Mouse (Mus musculus) midbrain, embryonic 13.5 days (tissue): ENCODE data around the gene Arid3a. TPM values are rescaled to one million over a fixed set of nuclear protein-coding genes. Genes with fewer than 3 reads are reported as not detected.

ENCODE experiments used
- ATAC-seq: fragments of 200-750 bp; cut with Nextera tagmentation; 2 replicates; pipeline ENCODE4 v1.8.0; 2017; ENCODE audit warnings: mild to moderate bottlenecking, moderate TSS enrichment, moderate library complexity
- H3K27ac ChIP-seq: fragments of 300-500 bp; sonication (generic); 2 replicates; pipeline ENCODE4 v1.5.1; 2015; ENCODE audit warnings: inconsistent platforms, mild to moderate bottlenecking, moderate library complexity
- H3K27me3 ChIP-seq: fragments of 300-500 bp; sonication (generic); 2 replicates; pipeline ENCODE4 v1.6.1; 2015; ENCODE audit warnings: mild to moderate bottlenecking, inconsistent platforms
- H3K36me3 ChIP-seq: fragments of 300-500 bp; sonication (generic); 2 replicates; pipeline ENCODE4 v1.6.1; 2015; ENCODE audit warnings: mild to moderate bottlenecking, inconsistent platforms
- H3K4me1 ChIP-seq: fragments of 300-500 bp; sonication (generic); replicated peaks from 2 replicates; pipeline ENCODE4 v1.6.1; 2015; ENCODE audit warnings: inconsistent platforms
- H3K4me2 ChIP-seq: fragments of 300-500 bp; sonication (generic); replicated peaks from 2 replicates; pipeline ENCODE4 v1.6.1; 2015; ENCODE audit warnings: moderate library complexity, mild to moderate bottlenecking, inconsistent platforms
- H3K4me3 ChIP-seq: fragments of 300-500 bp; sonication (generic); replicated peaks from 2 replicates; pipeline ENCODE4 v1.5.1; 2015; ENCODE audit warnings: mild to moderate bottlenecking, inconsistent platforms
- H3K9ac ChIP-seq: fragments of 300-500 bp; sonication (generic); replicated peaks from 2 replicates; pipeline ENCODE4 v1.6.1; 2015; ENCODE audit warnings: mild to moderate bottlenecking, inconsistent platforms
- H3K9me3 ChIP-seq: fragments of 300-500 bp; sonication (generic); 2 replicates; pipeline ENCODE4 v1.6.1; 2016; ENCODE audit warnings: mild to moderate bottlenecking, inconsistent platforms
- WGBS: fragments of 180-500 bp; shearing (Covaris S2); methylation state at CpG from one replicate; pipeline ENCODE4 v1.1.7; 2015; 5-methylcytosine and 5-hydroxymethylcytosine counted together
- polyA plus RNA-seq: library from polyadenylated mRNA; unstranded; fragments of >200 nt; fragmentation: Nextera tagmentation; extraction: Ambion mirVana; gene quantifications from 2 replicates; pipeline ENCODE4 v1.2.1, GENCODE M21; 2015

Arid3a gene
- polyA plus RNA-seq, 1 experiment from 2014 or later, result 3.9 TPM

DNA sequence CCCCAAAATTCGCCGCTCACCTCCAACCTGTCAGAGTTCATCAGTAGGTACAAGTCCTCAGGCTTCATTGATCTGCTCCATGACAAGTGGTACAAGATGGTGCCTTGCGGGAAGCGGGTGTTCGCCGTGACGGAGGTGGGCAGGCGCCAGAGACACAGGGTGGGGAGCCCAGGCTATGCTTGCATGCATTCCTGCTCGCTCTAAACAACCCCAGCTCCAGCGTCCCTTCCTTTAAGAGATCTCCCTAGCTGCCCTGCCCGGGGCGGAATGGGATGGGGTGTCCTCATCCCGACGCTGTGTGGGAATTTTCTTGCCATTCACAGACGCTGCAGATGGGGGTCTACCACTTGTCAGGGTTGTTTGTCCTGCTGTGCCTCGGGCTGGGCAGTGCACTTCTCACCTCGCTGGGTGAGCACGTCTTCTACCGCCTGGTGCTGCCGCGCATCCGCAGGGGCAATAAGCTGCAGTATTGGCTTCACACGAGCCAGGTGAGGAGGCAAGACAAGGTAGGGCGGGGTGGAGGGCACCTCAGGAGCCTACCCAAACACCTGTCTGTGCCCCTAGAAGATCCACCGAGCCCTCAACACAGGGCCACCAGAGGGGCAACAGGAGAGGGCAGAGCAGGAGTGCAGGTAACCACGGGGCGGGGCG lies 49.4 kb downstream of the Arid3a start:
- Histone ChIP-seq H3K4me2 (no peak overlapping the region), H3K27me3 (peaks cover 22% of the 10 kb centered on the region), H3K4me3 (no peak overlapping the region), H3K4me1 (peaks cover 6% of the 10 kb centered on the region), H3K36me3 (peaks cover 58% of the 10 kb centered on the region), H3K9me3 (no peaks in the 10 kb centered on the region), H3K27ac (no peak overlapping the region), H3K9ac (no peak overlapping the region)
- 83% methylated on average over 28 of the region's 28 CpGs for WGBS
- no peak for ATAC-seq

DNA sequence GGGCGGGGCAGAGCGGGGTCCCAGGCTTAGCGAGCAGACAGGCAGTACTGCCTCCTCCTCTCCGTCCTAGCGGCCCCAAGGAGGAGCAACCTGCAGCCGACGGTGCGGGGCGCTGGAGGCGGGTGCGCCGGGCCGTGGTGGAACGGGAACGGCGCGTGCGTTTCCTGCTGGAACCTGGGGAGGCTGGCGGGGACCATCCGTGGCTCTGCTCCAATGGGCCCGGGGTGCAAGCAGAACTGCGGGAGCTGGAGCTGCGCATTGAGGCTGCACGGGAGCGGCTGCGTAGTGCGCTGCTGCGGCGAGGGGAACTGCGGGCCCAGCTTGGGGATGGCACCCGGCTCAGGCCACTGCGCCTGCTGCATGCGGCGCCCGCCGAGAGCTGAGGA lies 49.9 kb downstream of the Arid3a start:
- peaks cover 61% of the 10 kb centered on the region for H3K36me3 ChIP-seq
- no peak overlapping the region for H3K4me2 ChIP-seq
- H3K9ac ChIP-seq, result no peak overlapping the region
- H3K27me3 ChIP-seq, result peaks cover 17% of the 10 kb centered on the region
- no peaks in the 10 kb centered on the region for H3K9me3 ChIP-seq
- 78% methylated on average over 36 of the region's 36 CpGs for WGBS
- peaks cover 10% of the 10 kb centered on the region for H3K4me1 ChIP-seq
- no peak overlapping the region for H3K27ac ChIP-seq
- no peak overlapping the region for H3K4me3 ChIP-seq
- ATAC-seq, result no peak

DNA sequence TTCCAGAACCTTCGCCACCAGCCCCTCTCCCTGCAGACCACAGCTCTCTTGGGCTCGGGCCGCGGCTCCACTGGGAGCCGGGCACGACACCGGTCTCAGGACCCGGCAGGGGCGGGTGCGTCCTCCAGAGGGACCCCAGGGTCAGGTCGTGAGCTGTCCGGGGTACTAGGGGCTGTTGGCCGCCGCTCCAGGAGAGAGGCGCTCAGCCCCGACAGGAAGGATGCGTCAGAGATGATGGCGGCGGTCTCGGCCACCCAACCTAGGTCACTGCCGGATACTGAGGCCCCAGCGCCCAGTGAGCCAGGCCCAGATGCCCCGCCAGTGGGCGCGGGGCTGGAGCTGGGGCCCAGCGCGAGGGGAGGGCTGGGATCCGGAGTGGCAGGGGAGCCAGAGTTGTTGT lies 50.5 kb downstream of the Arid3a start:
- no peak overlapping the region for H3K9ac ChIP-seq
- 79% methylated on average over 28 of the region's 28 CpGs for WGBS
- H3K4me3 ChIP-seq, result no peak overlapping the region
- ATAC-seq, result no peak
- H3K27me3 ChIP-seq, result peaks cover 11% of the 10 kb centered on the region
- peaks cover 14% of the 10 kb centered on the region for H3K4me1 ChIP-seq
- no peaks in the 10 kb centered on the region for H3K9me3 ChIP-seq
- H3K4me2 ChIP-seq, result no peak overlapping the region
- no peak overlapping the region for H3K27ac ChIP-seq
- H3K36me3 ChIP-seq, result peaks cover 61% of the 10 kb centered on the region

DNA sequence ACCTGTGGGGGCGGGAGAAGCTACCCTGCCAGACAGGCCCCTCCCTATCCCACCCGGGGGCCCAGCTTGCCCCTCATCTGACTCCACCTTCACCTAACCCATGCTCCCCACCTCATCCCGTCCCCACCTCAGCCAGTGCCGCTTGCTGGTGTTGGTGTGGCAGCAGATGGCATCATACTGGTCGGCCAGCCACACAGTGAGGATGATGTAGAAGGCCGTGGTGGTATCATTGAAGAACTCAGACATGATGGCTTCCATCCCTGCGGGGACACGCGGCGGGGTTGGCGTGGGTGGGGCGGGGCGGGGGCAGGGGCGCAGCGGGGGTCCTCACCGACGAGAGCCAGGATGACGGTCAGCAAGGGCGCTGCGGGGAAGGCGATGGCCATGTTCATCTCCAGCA lies 51.2 kb downstream of the Arid3a start:
- no peaks in the 10 kb centered on the region for H3K9me3 ChIP-seq
- no peak overlapping the region for H3K27ac ChIP-seq
- H3K4me3 ChIP-seq, result no peak overlapping the region
- H3K4me2 ChIP-seq, result no peak overlapping the region
- H3K4me1 ChIP-seq, result peaks cover 22% of the 10 kb centered on the region
- H3K36me3 ChIP-seq, result peaks cover 61% of the 10 kb centered on the region
- no peak overlapping the region for H3K9ac ChIP-seq
- ATAC-seq, result no peak
- peaks cover 3% of the 10 kb centered on the region for H3K27me3 ChIP-seq
- 96% methylated on average over 21 of the region's 21 CpGs for WGBS

DNA sequence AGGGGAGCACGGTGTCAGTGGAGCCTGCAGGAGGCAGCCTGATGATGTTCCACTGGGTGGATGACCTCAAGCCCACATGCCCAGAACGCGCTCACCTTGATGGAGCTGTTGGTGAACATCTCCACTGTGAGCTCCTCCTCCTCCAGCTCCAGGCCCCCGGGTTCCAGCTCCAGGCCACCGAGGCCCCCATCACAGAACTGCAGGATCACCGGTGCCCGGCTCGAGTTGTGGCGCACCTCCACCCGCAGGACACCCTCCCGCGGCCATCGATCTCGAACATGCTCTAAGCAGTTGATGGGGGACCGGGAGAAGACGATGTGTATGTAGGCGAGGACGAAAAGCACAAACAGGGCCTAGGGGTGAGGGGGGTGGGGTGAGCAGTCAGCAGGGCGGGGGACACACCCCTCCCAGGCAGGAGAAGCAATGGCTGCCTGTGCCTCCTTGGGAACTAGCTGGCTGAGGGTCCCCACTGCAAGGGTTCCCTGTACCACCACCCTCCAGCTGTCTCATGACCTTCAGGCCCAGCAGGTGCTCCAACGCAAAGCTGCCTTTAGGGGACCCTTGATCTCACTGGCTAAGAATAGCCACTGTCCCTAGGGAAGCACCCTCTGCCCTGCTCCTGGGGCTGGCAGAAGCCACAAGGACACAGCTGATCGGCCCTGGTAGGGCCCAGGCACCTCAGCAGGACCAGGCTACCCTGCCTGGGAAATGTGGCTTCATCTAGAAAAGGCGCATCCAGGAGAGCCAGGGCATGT lies 52.7 kb downstream of the Arid3a start:
- Histone ChIP-seq H3K4me3 (no peak overlapping the region), H3K4me1 (peaks cover 28% of the 10 kb centered on the region), H3K4me2 (no peak overlapping the region), H3K27me3 (no peaks in the 10 kb centered on the region), H3K27ac (no peak overlapping the region; the same call in 1 of the 2 replicates), H3K36me3 (peaks cover 52% of the 10 kb centered on the region), H3K9me3 (no peaks in the 10 kb centered on the region), H3K9ac (no peak overlapping the region; the same call in 1 of the 2 replicates)
- 95% methylated on average over 22 of the region's 22 CpGs for WGBS
- ATAC-seq, result no peak

DNA sequence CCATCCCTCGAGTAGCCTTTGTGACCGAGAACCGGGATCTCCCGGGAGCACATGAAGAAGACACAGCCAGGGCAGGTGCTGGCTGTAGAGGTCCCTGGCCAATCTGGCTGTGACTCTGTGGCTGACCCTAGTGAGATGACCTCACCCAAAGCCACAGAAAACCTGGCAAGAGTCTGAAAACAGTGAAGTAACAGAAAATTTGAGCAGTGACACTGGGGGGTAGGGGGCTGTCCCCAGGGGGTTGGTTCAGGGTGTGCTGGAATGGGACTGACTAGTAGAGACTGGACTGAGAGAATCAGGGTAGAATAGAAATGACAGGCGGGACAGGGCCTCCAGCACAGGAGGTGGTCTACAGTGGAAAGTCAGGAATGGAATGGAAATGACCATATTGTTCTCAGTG lies 56.4 kb downstream of the Arid3a start:
- Histone ChIP-seq H3K9me3 (no peaks in the 10 kb centered on the region), H3K27ac (peak overlapping the region; percentile 96; the same call in 1 of the 2 replicates), H3K4me1 (peaks cover 43% of the 10 kb centered on the region), H3K27me3 (peaks cover 17% of the 10 kb centered on the region), H3K9ac (peak overlapping the region; percentile 85), H3K36me3 (peaks cover 19% of the 10 kb centered on the region), H3K4me2 (peak overlapping the region; percentile 96), H3K4me3 (peak overlapping the region; percentile 80)
- ATAC-seq, result no peak
- WGBS, result 80% methylated on average over 5 of the region's 5 CpGs

DNA sequence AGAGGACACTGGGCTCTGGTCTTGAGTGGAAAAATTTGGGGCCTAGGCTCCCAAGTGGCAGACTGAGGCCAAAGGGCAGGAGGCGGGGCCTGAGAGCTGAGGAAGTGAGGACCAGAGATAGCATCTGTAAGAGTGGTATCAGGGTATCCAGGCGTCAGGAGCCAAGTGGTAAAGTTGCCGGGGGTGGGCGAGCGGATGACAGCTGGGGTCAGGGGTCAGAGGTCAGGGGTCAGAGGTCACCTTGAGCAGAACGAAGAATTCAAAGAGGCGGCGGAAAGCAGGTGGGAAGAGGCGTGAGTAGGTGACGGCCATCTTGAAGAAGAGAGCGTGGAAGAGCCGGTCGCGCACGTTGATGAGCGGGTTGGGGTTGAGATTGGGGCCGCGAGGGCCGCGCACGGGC lies 56.8 kb downstream of the Arid3a start:
- WGBS, result under 1% methylated on average over 21 of the region's 21 CpGs
- Histone ChIP-seq H3K4me1 (peaks cover 48% of the 10 kb centered on the region), H3K27ac (peak overlapping the region; percentile 96), H3K4me3 (peak overlapping the region; percentile 80), H3K36me3 (peaks cover 14% of the 10 kb centered on the region), H3K9me3 (no peaks in the 10 kb centered on the region), H3K4me2 (peak overlapping the region; percentile 96), H3K9ac (peak overlapping the region; percentile 85), H3K27me3 (peaks cover 22% of the 10 kb centered on the region)
- ATAC-seq, result peak; percentile 6; the same call in 1 of the 2 replicates

DNA sequence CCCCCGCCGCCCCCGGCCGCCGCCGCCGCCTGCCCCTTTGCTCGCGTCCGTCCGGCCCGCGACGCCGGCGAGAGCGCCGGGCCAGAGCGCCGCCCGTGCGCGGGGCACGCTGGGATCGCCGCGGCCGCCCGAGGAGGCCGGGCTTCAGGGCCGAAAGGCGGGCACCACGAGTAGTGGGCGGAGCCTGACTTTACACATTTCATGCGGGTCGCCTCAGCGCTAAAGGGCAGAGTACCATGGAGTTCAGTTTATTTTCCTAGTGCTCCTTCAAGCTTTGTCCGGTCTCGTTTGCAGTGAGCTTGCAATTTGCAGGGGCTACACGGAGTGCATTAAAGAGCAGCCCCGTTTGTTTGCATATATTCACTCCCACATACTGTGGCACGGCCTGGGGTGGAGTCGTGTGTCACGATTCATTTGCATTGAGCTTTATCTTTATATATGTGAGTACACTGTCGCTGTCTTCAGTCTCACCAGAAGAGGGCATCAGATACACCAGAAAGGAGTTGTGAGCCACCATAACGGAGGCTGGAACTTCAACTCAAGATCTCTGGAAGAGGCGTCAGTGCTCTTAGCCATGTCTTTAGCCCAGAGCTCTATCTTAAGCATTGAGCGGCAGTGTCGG lies 57.5 kb downstream of the Arid3a start, which contains the start of gene Tmem259:
Gene Tmem259, minus strand, starts transcription at position 136 of the 622 bp plus-strand sequence.
- peak; percentile 84 for ATAC-seq
- H3K4me2 ChIP-seq, result peak within 1 kb of the TSS; percentile 96
- H3K27ac ChIP-seq, result peak within 1 kb of the TSS; percentile 96
- H3K4me3 ChIP-seq, result peak within 1 kb of the TSS; percentile 80
- H3K4me1 ChIP-seq, result peaks cover 49% of the 10 kb centered on the region
- WGBS, result under 1% methylated on average over 42 of the region's 49 CpGs
- H3K27me3 ChIP-seq, result peaks cover 28% of the 10 kb centered on the region
- H3K9me3 ChIP-seq, result no peaks in the 10 kb centered on the region
- H3K36me3 ChIP-seq, result peaks cover 8% of the 10 kb centered on the region
- peak within 1 kb of the TSS; percentile 85 for H3K9ac ChIP-seq

DNA sequence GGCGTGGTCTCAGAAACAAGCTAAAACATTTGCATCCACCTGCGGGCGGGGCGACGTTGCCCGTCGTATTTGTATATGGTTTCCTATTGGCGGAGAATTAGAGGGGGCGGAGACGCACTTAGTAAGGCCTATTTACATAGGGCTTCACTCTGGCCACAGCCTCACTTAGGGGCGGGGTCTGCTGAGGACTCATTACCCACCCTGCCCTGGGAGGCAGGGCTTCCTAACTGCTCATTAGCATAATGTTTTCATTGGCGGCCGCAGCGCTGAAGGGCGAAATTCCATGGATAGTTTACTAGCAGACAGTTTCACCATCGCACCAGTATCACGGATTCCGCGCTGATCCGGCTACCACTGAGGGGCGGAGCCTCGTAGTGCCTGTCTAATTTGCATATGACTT lies 58.0 kb downstream of the Arid3a start:
- Histone ChIP-seq H3K4me1 (peaks cover 49% of the 10 kb centered on the region), H3K4me3 (peak overlapping the region; percentile 80), H3K27me3 (peaks cover 34% of the 10 kb centered on the region), H3K9ac (peak overlapping the region; percentile 85), H3K27ac (peak overlapping the region; percentile 96), H3K9me3 (no peaks in the 10 kb centered on the region), H3K36me3 (0 out of 2 replicates have a peak, but pooled peaks cover 4% of the 10 kb centered on the region), H3K4me2 (peak overlapping the region; percentile 96)
- under 1% methylated on average over 22 of the region's 22 CpGs for WGBS
- peak; percentile 91 for ATAC-seq

DNA sequence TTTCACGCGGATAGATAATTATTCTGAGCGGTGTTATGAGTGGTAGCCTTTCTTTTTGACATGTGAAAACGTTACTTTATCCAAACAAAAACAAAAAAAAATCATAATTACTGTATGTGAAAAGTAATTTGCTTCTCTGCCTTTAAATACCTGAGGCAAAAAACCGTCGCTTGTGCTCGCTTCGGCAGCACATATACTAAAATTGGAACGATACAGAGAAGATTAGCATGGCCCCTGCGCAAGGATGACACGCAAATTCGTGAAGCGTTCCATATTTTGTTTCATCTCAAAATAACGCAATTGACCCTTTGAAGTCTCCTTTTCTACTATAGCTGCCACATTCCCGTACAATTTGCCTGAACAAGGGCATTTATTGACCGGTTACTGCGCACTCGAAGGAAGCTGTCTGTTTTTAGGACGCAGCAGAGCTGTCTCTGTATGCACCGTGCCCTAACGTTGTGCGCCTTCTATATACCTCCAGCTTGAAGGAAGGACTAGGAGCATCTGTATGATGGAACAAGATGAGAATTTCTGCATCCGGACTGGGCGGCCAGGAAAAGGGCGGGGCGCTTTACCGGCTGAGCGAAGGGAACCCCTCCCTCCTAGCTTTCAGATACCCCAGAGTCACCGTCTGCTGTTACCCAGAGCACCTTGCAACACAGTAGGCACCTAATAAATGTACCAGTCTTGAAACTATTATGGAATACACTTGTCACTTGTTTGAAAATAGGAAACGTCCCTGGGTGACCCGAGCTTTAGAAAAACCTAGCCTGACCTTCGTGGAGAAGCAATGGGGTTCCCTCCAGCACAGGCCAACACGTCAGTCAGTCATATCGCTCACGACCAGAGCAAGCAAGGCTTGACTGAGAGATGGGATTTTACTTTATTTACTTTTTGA lies 58.7 kb downstream of the Arid3a start:
- Histone ChIP-seq H3K27ac (peak overlapping the region; percentile 96), H3K4me1 (peaks cover 49% of the 10 kb centered on the region), H3K27me3 (peaks cover 39% of the 10 kb centered on the region), H3K9ac (peak overlapping the region; percentile 69), H3K4me2 (peak overlapping the region; percentile 96), H3K36me3 (0 out of 2 replicates have a peak, but pooled peaks cover 4% of the 10 kb centered on the region), H3K9me3 (no peaks in the 10 kb centered on the region), H3K4me3 (peak overlapping the region; percentile 80)
- WGBS, result 3% methylated on average over 35 of the region's 35 CpGs
- peak; percentile 7; the same call in 1 of the 2 replicates for ATAC-seq

DNA sequence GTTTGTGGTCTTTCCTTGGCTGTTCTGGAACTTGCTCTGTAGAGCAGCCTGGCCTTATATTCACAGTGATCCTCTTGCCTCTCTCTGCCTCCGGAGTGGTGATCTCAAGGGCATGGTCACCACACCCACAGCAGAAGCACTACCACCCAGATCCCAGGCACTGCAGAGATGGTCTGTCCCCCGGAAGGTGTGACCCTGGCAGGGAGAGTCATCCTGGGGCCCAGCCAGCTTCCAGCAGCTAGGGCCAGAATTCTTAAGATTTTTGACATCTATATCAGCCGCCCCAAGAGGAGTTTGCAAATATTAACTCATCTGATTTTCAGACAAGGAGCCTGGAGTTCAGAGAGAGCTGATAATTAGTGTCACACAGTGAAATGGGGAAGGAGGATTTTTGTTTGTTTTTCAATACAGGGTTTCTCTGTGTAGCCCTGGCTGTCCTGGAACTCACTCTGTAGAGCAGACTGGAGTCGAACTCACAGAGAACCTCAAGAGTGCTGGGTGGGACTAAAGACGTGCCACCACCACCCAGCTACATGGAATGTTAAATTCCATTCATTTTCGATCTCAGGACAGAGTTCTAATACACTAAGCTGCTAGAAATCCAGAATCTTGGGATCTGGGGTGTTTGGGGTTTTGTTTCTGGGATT lies 59.5 kb downstream of the Arid3a start:
- peak overlapping the region; percentile 80 for H3K4me3 ChIP-seq
- peaks cover 47% of the 10 kb centered on the region for H3K27me3 ChIP-seq
- no peaks in the 10 kb centered on the region for H3K9me3 ChIP-seq
- H3K27ac ChIP-seq, result peak overlapping the region; percentile 96
- H3K4me2 ChIP-seq, result peak overlapping the region; percentile 96
- ATAC-seq, result no peak
- peak overlapping the region; percentile 69 for H3K9ac ChIP-seq
- WGBS, result 46% methylated on average over 6 of the region's 6 CpGs
- peaks cover 42% of the 10 kb centered on the region for H3K4me1 ChIP-seq
- H3K36me3 ChIP-seq, result peaks cover 1% of the 10 kb centered on the region; the same call in 1 of the 2 replicates
